Mouse (Mus musculus): ENCODE data around the gene Nipsnap3b. TPM values are rescaled to one million over a fixed set of nuclear protein-coding genes. Genes with fewer than 3 reads are reported as not detected.

Gene Nipsnap3b
- 21.0 and 26.5 TPM in 2 replicates for polyA plus RNA-seq (2012; rRNA removed)

DNA sequence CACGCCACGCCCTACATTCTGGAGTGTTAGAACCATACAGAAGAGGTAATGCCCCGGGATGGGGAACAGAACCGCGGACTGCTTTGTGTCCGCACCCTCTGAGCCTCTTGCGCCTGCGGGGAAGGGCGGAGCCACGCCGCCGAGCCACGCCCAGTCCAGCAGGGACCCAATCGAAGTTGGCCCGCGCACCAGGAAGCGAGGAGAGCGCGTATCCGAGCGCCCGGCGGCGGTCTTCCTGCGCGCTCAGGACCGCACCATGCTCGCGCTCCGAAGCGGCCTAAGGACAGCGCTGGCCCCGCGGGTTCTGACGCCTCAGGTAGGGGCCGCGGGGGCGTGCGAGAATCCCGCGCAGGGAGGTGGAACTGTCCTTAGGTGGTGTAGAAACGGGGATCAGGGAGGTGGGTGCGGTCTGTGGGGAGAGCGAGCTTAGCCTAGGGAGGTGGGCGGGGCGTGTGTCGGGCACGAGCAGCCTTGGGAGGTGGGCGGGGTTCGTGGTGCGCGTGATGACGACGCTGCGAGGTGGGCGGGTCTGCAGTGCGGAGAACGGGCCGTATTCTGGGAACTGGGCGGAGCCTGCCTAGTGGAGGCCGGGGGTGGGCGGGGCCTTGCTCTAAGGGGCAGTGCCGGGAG is at the start of gene Nipsnap3b:
TSS of gene Nipsnap3b (plus strand) at position 149 of the 630 bp plus-strand sequence.

DNA sequence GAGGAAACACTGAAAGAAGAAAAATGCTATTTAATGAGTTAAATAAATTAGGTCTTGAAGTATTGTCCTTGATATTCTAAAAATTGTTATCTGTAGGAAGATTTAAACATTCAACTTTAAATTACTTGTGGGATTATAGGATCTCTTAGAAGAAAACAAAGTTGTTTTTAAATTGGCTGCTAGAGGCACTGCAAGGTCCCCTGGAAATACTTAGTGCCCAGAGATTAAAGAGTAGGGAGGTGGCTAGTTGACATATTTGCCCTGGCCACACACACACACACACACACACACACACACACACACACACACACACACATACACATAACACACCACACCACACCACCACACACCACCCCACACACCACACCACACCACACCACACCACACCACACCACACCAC is 47.4 kb upstream of the Nipsnap3b start, which contains the start of gene Olfr270:
TSS of gene Olfr270 (plus strand) at position 301 of the 400 bp plus-strand sequence.

DNA sequence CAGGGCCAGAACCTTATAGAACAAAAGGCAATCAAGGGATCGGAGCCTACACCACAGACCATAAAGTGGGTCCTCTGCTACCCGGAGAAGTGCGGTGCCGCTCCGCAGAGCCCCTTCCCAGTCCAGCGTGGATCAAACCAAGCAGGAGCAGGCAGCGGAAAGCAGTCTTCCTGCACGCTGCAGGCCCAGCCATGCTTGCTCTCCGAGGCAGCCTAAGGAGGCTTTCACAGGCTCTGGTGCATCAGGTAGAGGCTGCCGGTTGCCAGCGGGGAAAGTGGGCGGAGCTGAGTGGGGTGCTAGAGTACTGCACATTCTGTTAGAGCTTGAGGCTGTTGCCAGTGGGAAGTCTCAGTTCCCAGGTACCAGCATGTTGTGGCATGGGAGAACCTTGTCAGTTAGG is 22.4 kb upstream of the Nipsnap3b start, which contains the start of gene Nipsnap3a:
TSS of gene Nipsnap3a (plus strand) at position 25 of the 400 bp plus-strand sequence.

Other genes with a start within 250 kb of the Nipsnap3b start
- gene Olfr275, start 197.3 kb upstream of the Nipsnap3b start, polyA plus RNA-seq (2012; rRNA removed), result not detected in 2 replicates
- gene Olfr273, start 152.6 kb upstream of the Nipsnap3b start, polyA plus RNA-seq (2012; rRNA removed), result not detected in 2 replicates
- gene Olfr272, start 92.7 kb upstream of the Nipsnap3b start, polyA plus RNA-seq (2012; rRNA removed), result not detected in 2 replicates
- not detected in 2 replicates for gene Olfr270, start 47.3 kb upstream of the Nipsnap3b start, polyA plus RNA-seq (2012; rRNA removed)
- not detected in 2 replicates for gene Nipsnap3a, start 22.6 kb upstream of the Nipsnap3b start, polyA plus RNA-seq (2012; rRNA removed)
- 0.42 and 0.73 TPM in 2 replicates for gene Abca1, start 148.0 kb downstream of the Nipsnap3b start, polyA plus RNA-seq (2012; rRNA removed)